Mouse (Mus musculus) liver, embryonic 16.5 days (tissue): ENCODE data around the gene Cpm. TPM values are rescaled to one million over a fixed set of nuclear protein-coding genes. Genes with fewer than 3 reads are reported as not detected.

Experiments used
- ATAC-seq: fragments of 200-750 bp; cut with Nextera tagmentation; 2 replicates; pipeline ENCODE4 v1.8.0; 2017; ENCODE audit warnings: low read depth, mild to moderate bottlenecking, moderate number of reproducible peaks, moderate library complexity
- H3K27ac ChIP-seq: fragments of 300-500 bp; sonication (generic); 2 replicates; pipeline ENCODE4 v1.5.1; 2014; ENCODE audit warnings: mild to moderate bottlenecking, low read length
- H3K27me3 ChIP-seq: fragments of 300-500 bp; sonication (generic); 2 replicates; pipeline ENCODE4 v1.6.1; 2014; ENCODE audit warnings: low read depth, low read length, mixed read lengths; ENCODE audit not compliant: control insufficient read depth, insufficient read depth
- H3K36me3 ChIP-seq: fragments of 300-500 bp; sonication (generic); 2 replicates; pipeline ENCODE4 v1.6.1; 2014; ENCODE audit warnings: mild to moderate bottlenecking; ENCODE audit not compliant: control insufficient read depth, insufficient read depth
- H3K4me1 ChIP-seq: fragments of 300-500 bp; sonication (generic); 2 replicates; pipeline ENCODE4 v1.6.1; 2014; ENCODE audit warnings: low read depth, low read length, mixed read lengths; ENCODE audit not compliant: control insufficient read depth
- H3K4me2 ChIP-seq: fragments of 300-500 bp; sonication (generic); 2 replicates; pipeline ENCODE4 v1.6.1; 2014; ENCODE audit warnings: low read depth, low read length, mixed read lengths
- H3K4me3 ChIP-seq: fragments of 300-500 bp; sonication (generic); 2 replicates; pipeline ENCODE4 v1.5.1; 2014; ENCODE audit warnings: low read depth, mild to moderate bottlenecking, low read length
- H3K9ac ChIP-seq: fragments of 300-500 bp; sonication (generic); 2 replicates; pipeline ENCODE4 v1.6.1; 2014; ENCODE audit warnings: low read depth, low read length
- H3K9me3 ChIP-seq: fragments of 300-500 bp; sonication (generic); replicated peaks from 2 replicates; pipeline ENCODE4 v1.6.1; 2016; ENCODE audit warnings: low read length; ENCODE audit not compliant: control insufficient read depth
- WGBS: fragments of 180-500 bp; shearing (Covaris S2); extraction: QIAGEN DNeasy Blood & Tissue Kit; methylation state at CpG from one replicate; pipeline ENCODE4 v1.1.7; 2014; ENCODE audit not compliant: insufficient replicate concordance; 5-methylcytosine and 5-hydroxymethylcytosine counted together
- polyA plus RNA-seq: library from polyadenylated mRNA; unstranded; fragments of >200 nt; fragmentation: Nextera tagmentation; extraction: Ambion mirVana; gene quantifications from 2 replicates; pipeline ENCODE4 v1.2.1, GENCODE M21; 2015

The Cpm gene
- polyA plus RNA-seq, 1 experiment from 2014 or later, result 61.6 TPM

GRCm38 (mm10) chr10:117690770-117691296 is 61.5 kb downstream of the Cpm start:
- 83% methylated on average over 3 of the region's 3 CpGs for WGBS
- no peak overlapping the region for H3K9ac ChIP-seq
- peaks cover 56% of the 10 kb centered on the region for H3K36me3 ChIP-seq
- no peak overlapping the region for H3K27ac ChIP-seq
- H3K9me3 ChIP-seq, result no peaks in the 10 kb centered on the region
- H3K27me3 ChIP-seq, result no peaks in the 10 kb centered on the region
- H3K4me3 ChIP-seq, result no peak overlapping the region
- H3K4me1 ChIP-seq, result no peaks in the 10 kb centered on the region
- no peak for ATAC-seq
- no peak overlapping the region for H3K4me2 ChIP-seq

GRCm38 (mm10) chr10:117691389-117691968 is 62.2 kb downstream of the Cpm start:
- no peak overlapping the region for H3K4me3 ChIP-seq
- no peak overlapping the region for H3K4me2 ChIP-seq
- no peaks in the 10 kb centered on the region for H3K27me3 ChIP-seq
- 82% methylated on average over 10 of the region's 10 CpGs for WGBS
- no peak for ATAC-seq
- H3K9me3 ChIP-seq, result no peaks in the 10 kb centered on the region
- H3K27ac ChIP-seq, result no peak overlapping the region
- H3K36me3 ChIP-seq, result peaks cover 62% of the 10 kb centered on the region
- H3K4me1 ChIP-seq, result no peaks in the 10 kb centered on the region
- H3K9ac ChIP-seq, result no peak overlapping the region

GRCm38 (mm10) chr10:117692173-117692572 is 62.9 kb downstream of the Cpm start:
- Histone ChIP-seq H3K4me3 (no peak overlapping the region), H3K27ac (no peak overlapping the region), H3K4me2 (no peak overlapping the region), H3K27me3 (no peaks in the 10 kb centered on the region), H3K9me3 (no peaks in the 10 kb centered on the region), H3K36me3 (peaks cover 68% of the 10 kb centered on the region), H3K9ac (no peak overlapping the region), H3K4me1 (no peaks in the 10 kb centered on the region)
- ATAC-seq, result no peak

- no peak for ATAC-seq
- Histone ChIP-seq H3K9ac (no peak overlapping the region), H3K4me2 (no peak overlapping the region), H3K36me3 (peaks cover 76% of the 10 kb centered on the region), H3K27me3 (no peaks in the 10 kb centered on the region), H3K4me1 (no peaks in the 10 kb centered on the region; the same call in 1 of the 2 replicates), H3K27ac (no peak overlapping the region), H3K4me3 (no peak overlapping the region), H3K9me3 (no peaks in the 10 kb centered on the region; the same call in 1 of the 2 replicates)
- WGBS, result 89% methylated on average over 5 of the region's 5 CpGs
Observed at GRCm38 (mm10) chr10:117692953-117693352, 63.7 kb downstream of the Cpm start.

GRCm38 (mm10) chr10:117694255-117694953 is 65.1 kb downstream of the Cpm start:
- Histone ChIP-seq H3K9me3 (no peaks in the 10 kb centered on the region; the same call in 1 of the 2 replicates), H3K4me2 (no peak overlapping the region), H3K4me3 (no peak overlapping the region), H3K4me1 (no peaks in the 10 kb centered on the region; the same call in 1 of the 2 replicates), H3K27me3 (no peaks in the 10 kb centered on the region), H3K9ac (no peak overlapping the region), H3K27ac (no peak overlapping the region), H3K36me3 (peaks cover 80% of the 10 kb centered on the region)
- 89% methylated on average over 6 of the region's 6 CpGs for WGBS
- no peak for ATAC-seq

- H3K4me1 ChIP-seq, result no peaks in the 10 kb centered on the region; the same call in 1 of the 2 replicates
- H3K4me3 ChIP-seq, result no peak overlapping the region
- H3K9me3 ChIP-seq, result no peaks in the 10 kb centered on the region; the same call in 1 of the 2 replicates
- H3K9ac ChIP-seq, result no peak overlapping the region
- H3K27me3 ChIP-seq, result no peaks in the 10 kb centered on the region
- no peak overlapping the region for H3K4me2 ChIP-seq
- H3K27ac ChIP-seq, result no peak overlapping the region
- no peak for ATAC-seq
- peaks cover 81% of the 10 kb centered on the region for H3K36me3 ChIP-seq
- 88% methylated on average over 4 of the region's 4 CpGs for WGBS
Observed at GRCm38 (mm10) chr10:117695027-117695426, 65.7 kb downstream of the Cpm start.

GRCm38 (mm10) chr10:117695605-117696004 is 66.3 kb downstream of the Cpm start:
- WGBS, result 85% methylated on average over 4 of the region's 4 CpGs

GRCm38 (mm10) chr10:117696021-117696826 is 66.9 kb downstream of the Cpm start:
- ATAC-seq, result no peak
- H3K4me2 ChIP-seq, result no peak overlapping the region
- peaks cover 79% of the 10 kb centered on the region for H3K36me3 ChIP-seq
- H3K4me3 ChIP-seq, result no peak overlapping the region
- no peak overlapping the region for H3K9ac ChIP-seq
- H3K4me1 ChIP-seq, result no peaks in the 10 kb centered on the region; the same call in 1 of the 2 replicates
- no peaks in the 10 kb centered on the region; the same call in 1 of the 2 replicates for H3K9me3 ChIP-seq
- 83% methylated on average over 8 of the region's 8 CpGs for WGBS
- H3K27me3 ChIP-seq, result no peaks in the 10 kb centered on the region
- H3K27ac ChIP-seq, result no peak overlapping the region

More at GRCm38 (mm10) chr10:117695605-117696004, 66.3 kb downstream of the Cpm start:
- Histone ChIP-seq H3K4me1 (no peaks in the 10 kb centered on the region; the same call in 1 of the 2 replicates), H3K4me3 (no peak overlapping the region), H3K27ac (no peak overlapping the region), H3K27me3 (no peaks in the 10 kb centered on the region), H3K9me3 (no peaks in the 10 kb centered on the region; the same call in 1 of the 2 replicates), H3K4me2 (no peak overlapping the region), H3K9ac (no peak overlapping the region), H3K36me3 (peaks cover 83% of the 10 kb centered on the region)
- ATAC-seq, result no peak
